Mouse (Mus musculus) neural tube, embryonic 11.5 days (tissue): ENCODE measurements around the gene Mup20. TPM values are rescaled to one million over a fixed set of nuclear protein-coding genes. Genes with fewer than 3 reads are reported as not detected.
"Not testable (repeated sequence)": the region's sequence is repeated elsewhere in the genome, so short reads cannot be mapped to it uniquely, and the experiment has no call there.

ENCODE experiments used
- ATAC-seq: fragments of 200-750 bp; cut with Nextera tagmentation; 2 replicates; pipeline ENCODE4 v1.8.0; 2017; ENCODE audit warnings: moderate number of reproducible peaks, mild to moderate bottlenecking, moderate TSS enrichment, moderate library complexity; ENCODE audit not compliant: insufficient read depth, low FRiP score, low TSS enrichment
- DNase-seq: peaks from one replicate; pipeline ENCODE4 v3.0.0-alpha.2; 2015; ENCODE audit warnings: low spot score
- H3K27ac ChIP-seq: fragments of 300-500 bp; sonication (generic); 2 replicates; pipeline ENCODE4 v1.5.1; 2014; ENCODE audit warnings: low read depth, mild to moderate bottlenecking, low read length
- H3K27me3 ChIP-seq: fragments of 300-500 bp; sonication (generic); 2 replicates; pipeline ENCODE4 v1.6.1; 2014; ENCODE audit warnings: mild to moderate bottlenecking, low read length, mixed read lengths; ENCODE audit not compliant: control insufficient read depth, insufficient read depth
- H3K36me3 ChIP-seq: fragments of 300-500 bp; sonication (generic); 2 replicates; pipeline ENCODE4 v1.6.1; 2014; ENCODE audit warnings: mild to moderate bottlenecking, low read length, moderate library complexity, mixed read lengths; ENCODE audit not compliant: control insufficient read depth, insufficient read depth
- H3K4me1 ChIP-seq: fragments of 300-500 bp; sonication (generic); 2 replicates; pipeline ENCODE4 v1.6.1; 2014; ENCODE audit warnings: low read length, mixed read lengths; ENCODE audit not compliant: control insufficient read depth, insufficient read depth
- H3K4me2 ChIP-seq: fragments of 300-500 bp; sonication (generic); 2 replicates; pipeline ENCODE4 v1.6.1; 2014; ENCODE audit warnings: low read depth, mild to moderate bottlenecking, moderate library complexity
- H3K4me3 ChIP-seq: fragments of 300-500 bp; sonication (generic); 2 replicates; pipeline ENCODE4 v1.5.1; 2014; ENCODE audit warnings: low read depth, low read length
- H3K9ac ChIP-seq: fragments of 300-500 bp; sonication (generic); 2 replicates; pipeline ENCODE4 v1.6.1; 2014; ENCODE audit warnings: mild to moderate bottlenecking, low read length
- H3K9me3 ChIP-seq: fragments of 300-500 bp; sonication (generic); 2 replicates; pipeline ENCODE4 v1.6.1; 2016; ENCODE audit warnings: low read length; ENCODE audit not compliant: control insufficient read depth
- WGBS: fragments of 180-500 bp; shearing (Covaris S2); extraction: QIAGEN DNeasy Blood & Tissue Kit; methylation state at CpG from one replicate; pipeline ENCODE4 v1.1.7; 2014; 5-methylcytosine and 5-hydroxymethylcytosine counted together
- polyA plus RNA-seq: library from polyadenylated mRNA; unstranded; fragments of >200 nt; fragmentation: Nextera tagmentation; extraction: Ambion mirVana; gene quantifications from 2 replicates; pipeline ENCODE4 v1.2.1, GENCODE M21; 2014

Mup20 gene
- polyA plus RNA-seq: not detected in 2 replicates

- H3K4me1 ChIP-seq, H3K27me3 ChIP-seq, H3K4me3 ChIP-seq, H3K9ac ChIP-seq, H3K27ac ChIP-seq, H3K36me3 ChIP-seq, H3K4me2 ChIP-seq, DNase-seq, H3K9me3 ChIP-seq, ATAC-seq: not testable (repeated sequence)
- 82% methylated on average over 2 of the region's 3 CpGs for WGBS
Observed at GRCm38 (mm10) chr4:62054058-62054457, at the start of gene Mup20. Gene Mup20 (minus strand): TSS chr4:62054158.

DNA sequence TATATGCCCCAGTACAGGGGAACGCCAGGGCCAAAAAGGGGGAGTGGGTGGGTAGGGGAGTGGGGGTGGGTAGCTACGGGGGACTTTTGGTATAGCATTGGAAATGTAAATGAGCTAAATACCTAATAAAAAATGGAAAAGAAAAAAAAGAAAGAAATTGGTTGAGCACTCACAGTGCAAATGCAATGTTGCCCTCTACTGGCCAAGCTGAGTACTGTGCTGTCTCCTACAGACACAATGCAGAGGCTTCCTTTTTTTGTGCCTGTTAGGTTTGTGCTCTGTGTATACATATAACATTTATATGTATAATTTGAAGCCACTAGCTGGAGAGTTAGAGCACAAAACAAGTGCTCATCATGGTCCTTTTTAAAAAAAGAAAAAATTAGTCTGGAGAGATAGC is 49.4 kb upstream of the Mup20 start:
- H3K4me1 ChIP-seq, H3K27me3 ChIP-seq, DNase-seq, H3K27ac ChIP-seq, H3K36me3 ChIP-seq, H3K9ac ChIP-seq, H3K9me3 ChIP-seq, H3K4me2 ChIP-seq, ATAC-seq, H3K4me3 ChIP-seq: not testable (repeated sequence)
- no CpG with 5 or more reads among the region's 2 CpGs for WGBS

- WGBS: 86% methylated on average over 2 of the region's 2 CpGs
- Histone ChIP-seq H3K36me3 (no peaks in the 10 kb centered on the region), H3K27ac (no peak overlapping the region), H3K4me3 (no peak overlapping the region), H3K27me3 (no peaks in the 10 kb centered on the region), H3K4me2 (no peak overlapping the region), H3K9ac (no peak overlapping the region), H3K4me1 (no peaks in the 10 kb centered on the region), H3K9me3 (no peaks in the 10 kb centered on the region)
- no peak for DNase-seq
- no peak for ATAC-seq
Observed at GRCm38 (mm10) chr4:62087953-62088352, 34.0 kb upstream of the Mup20 start.

DNA sequence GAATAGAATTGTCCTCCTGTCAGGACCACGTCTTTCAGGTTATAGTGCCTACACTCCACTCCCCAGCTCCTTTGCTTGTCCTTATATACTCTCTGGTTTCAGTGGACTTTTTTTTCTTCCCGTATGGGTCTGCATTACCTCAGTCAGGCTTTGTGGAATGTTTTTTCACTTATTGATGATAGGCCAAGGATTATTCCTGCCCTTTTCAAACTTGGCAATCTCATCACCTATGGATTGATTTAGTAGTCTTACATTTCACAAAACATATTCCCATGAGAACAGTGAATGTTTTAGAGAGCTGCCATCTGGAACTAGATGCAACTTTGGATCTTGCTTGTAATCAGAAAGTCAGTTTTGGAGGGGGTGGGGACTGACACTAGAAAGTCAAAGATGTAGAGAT is 33.3 kb upstream of the Mup20 start, which contains the start of gene Mup3:
Gene Mup3 (minus strand): TSS at position 102 of the 400 bp plus-strand sequence.
- no peaks in the 10 kb centered on the region for H3K27me3 ChIP-seq
- no peak within 1 kb of the TSS for H3K27ac ChIP-seq
- H3K9me3 ChIP-seq: no peaks in the 10 kb centered on the region
- H3K36me3 ChIP-seq: no peaks in the 10 kb centered on the region
- WGBS: 83% methylated on average over 2 of the region's 2 CpGs
- no peak for DNase-seq
- H3K9ac ChIP-seq: no peak within 1 kb of the TSS
- no peaks in the 10 kb centered on the region for H3K4me1 ChIP-seq
- ATAC-seq: no peak
- H3K4me3 ChIP-seq: no peak within 1 kb of the TSS
- no peak within 1 kb of the TSS for H3K4me2 ChIP-seq

GRCm38 (mm10) chr4:62082755-62083154 is 28.8 kb upstream of the Mup20 start:
- no peak overlapping the region for H3K27ac ChIP-seq
- no peak for DNase-seq
- ATAC-seq: no peak
- no peaks in the 10 kb centered on the region for H3K27me3 ChIP-seq
- no peaks in the 10 kb centered on the region for H3K9me3 ChIP-seq
- no peak overlapping the region for H3K4me2 ChIP-seq
- no peaks in the 10 kb centered on the region for H3K4me1 ChIP-seq
- no peak overlapping the region for H3K9ac ChIP-seq
- no peaks in the 10 kb centered on the region for H3K36me3 ChIP-seq
- no peak overlapping the region for H3K4me3 ChIP-seq

DNA sequence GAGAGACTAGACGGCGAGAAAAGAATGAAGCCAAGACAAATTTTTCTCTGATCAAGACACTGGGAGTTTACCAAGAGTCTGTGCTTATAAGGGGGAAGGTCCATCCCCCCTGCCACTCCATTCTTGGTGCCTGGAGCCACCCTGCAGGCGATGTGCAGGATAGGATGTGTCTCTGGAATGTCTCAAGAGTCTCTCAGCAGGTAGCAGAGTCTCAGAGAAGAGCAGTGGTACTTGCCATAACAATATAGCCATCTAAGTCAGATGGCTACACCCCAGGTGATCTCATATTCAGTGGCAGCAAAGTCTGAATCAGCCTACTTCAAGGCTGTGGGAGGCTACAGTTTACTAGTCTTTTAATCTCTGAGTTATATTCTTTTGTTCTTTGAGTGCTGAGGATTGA is 21.2 kb upstream of the Mup20 start:
- H3K9ac ChIP-seq: no peak overlapping the region
- no peaks in the 10 kb centered on the region for H3K4me1 ChIP-seq
- no peak for DNase-seq
- H3K27ac ChIP-seq: no peak overlapping the region
- no peak overlapping the region for H3K4me2 ChIP-seq
- H3K36me3 ChIP-seq: no peaks in the 10 kb centered on the region
- 70% methylated on average over 3 of the region's 3 CpGs for WGBS
- H3K4me3 ChIP-seq: no peak overlapping the region
- ATAC-seq: no peak
- no peaks in the 10 kb centered on the region for H3K9me3 ChIP-seq
- no peaks in the 10 kb centered on the region for H3K27me3 ChIP-seq

DNA sequence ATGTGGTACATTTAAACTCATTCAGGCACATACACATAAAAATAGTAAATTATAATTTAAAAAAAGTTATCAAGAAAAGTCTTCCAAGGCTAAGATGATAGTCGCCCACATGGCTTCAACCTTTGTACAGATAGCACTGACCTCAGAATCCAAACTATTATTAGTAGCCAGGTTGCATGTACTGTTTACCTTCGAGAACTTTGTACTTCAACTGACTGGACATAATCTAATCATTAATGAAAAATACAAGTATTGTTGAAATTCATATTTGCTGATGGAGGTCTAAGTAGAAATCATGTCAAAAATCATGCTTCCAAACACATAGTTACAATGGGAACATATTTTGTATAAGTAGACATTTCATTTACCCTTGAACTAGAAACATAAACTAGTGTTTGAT is 822 bp upstream of the Mup20 start:
- 80% methylated on average over 2 of the region's 2 CpGs for WGBS
- H3K36me3 ChIP-seq: not testable (repeated sequence)

GRCm38 (mm10) chr4:62026281-62026680 is 27.7 kb downstream of the Mup20 start:
- H3K9ac ChIP-seq: no peak overlapping the region
- no peak for ATAC-seq
- no peaks in the 10 kb centered on the region for H3K9me3 ChIP-seq
- H3K27me3 ChIP-seq: no peaks in the 10 kb centered on the region
- WGBS: 70% methylated on average over 1 of the region's 1 CpGs
- no peak for DNase-seq
- H3K36me3 ChIP-seq: no peaks in the 10 kb centered on the region
- no peak overlapping the region for H3K4me3 ChIP-seq
- H3K4me2 ChIP-seq: no peak overlapping the region
- H3K27ac ChIP-seq: no peak overlapping the region
- no peaks in the 10 kb centered on the region for H3K4me1 ChIP-seq

More for the DNA sequence above, 822 bp upstream of the Mup20 start:
- not testable (repeated sequence) for H3K4me1 ChIP-seq, H3K9ac ChIP-seq, H3K9me3 ChIP-seq, H3K27ac ChIP-seq, H3K4me2 ChIP-seq, ATAC-seq, H3K27me3 ChIP-seq, H3K4me3 ChIP-seq, DNase-seq

GRCm38 (mm10) chr4:62024256-62024959 is 29.6 kb downstream of the Mup20 start:
- no peak overlapping the region for H3K4me3 ChIP-seq
- no peak for ATAC-seq
- no peak overlapping the region for H3K27ac ChIP-seq
- no peak overlapping the region for H3K4me2 ChIP-seq
- DNase-seq: no peak
- H3K9ac ChIP-seq: no peak overlapping the region
- WGBS: 62% methylated on average over 2 of the region's 2 CpGs
- no peaks in the 10 kb centered on the region for H3K9me3 ChIP-seq
- no peaks in the 10 kb centered on the region for H3K36me3 ChIP-seq
- H3K4me1 ChIP-seq: no peaks in the 10 kb centered on the region
- no peaks in the 10 kb centered on the region for H3K27me3 ChIP-seq
